Mouse (Mus musculus) E14TG2a.4 (cell line): ENCODE measurements around the gene Svopl.

ENCODE experiments used
- CTCF ChIP-seq: conservative IDR thresholded peaks from 2 replicates; pipeline ENCODE4 v1.5.1; 2014; ENCODE audit warnings: low read length
- NANOG ChIP-seq: IDR thresholded peaks from 2 replicates; pipeline ENCODE4 v1.6.1; 2014; ENCODE audit warnings: borderline replicate concordance, low read length, mixed read lengths
- POU5F1 ChIP-seq: IDR thresholded peaks from 2 replicates; pipeline ENCODE4 v1.6.1; 2014; ENCODE audit warnings: low read length, borderline replicate concordance

DNA sequence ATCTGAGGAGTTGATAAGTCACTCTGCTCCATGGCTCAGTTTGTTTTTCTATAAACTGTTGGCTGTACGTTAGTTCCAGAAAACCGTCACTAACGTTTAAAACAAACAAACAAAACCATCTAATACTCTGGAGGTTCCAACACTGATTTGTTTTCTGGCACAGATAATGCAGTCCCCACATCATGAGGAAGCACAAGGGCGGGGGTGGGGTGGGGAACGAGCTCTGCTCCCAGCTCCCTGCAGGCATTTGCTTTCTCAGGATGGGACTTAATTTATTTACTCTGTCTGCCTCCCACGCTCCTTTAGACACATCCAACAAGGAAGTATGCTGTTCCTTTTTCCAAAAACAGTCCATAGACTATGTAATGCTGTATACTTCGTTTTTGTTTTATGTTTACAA lies 23.5 kb downstream of the Svopl start:
- no peak for TF ChIP-seq CTCF
- no peak for TF ChIP-seq NANOG
- no peak for TF ChIP-seq POU5F1
